Mouse (Mus musculus): ENCODE results near the gene Dnah14. TPM values are rescaled to one million over a fixed set of nuclear protein-coding genes. Genes with fewer than 3 reads are reported as not detected.

Gene Dnah14
- polyA plus RNA-seq, 1 experiment from 2014 or later = 0.89 TPM

Other genes starting within 250 kb of the Dnah14 start
- gene Cnih3, start 223.9 kb upstream of the Dnah14 start, polyA plus RNA-seq (2016; fragmentation: Nextera tagmentation; extraction: Ambion mirVana) = 2.6 and 5.1 TPM in 2 replicates
- gene Ccdc121, start 65.1 kb upstream of the Dnah14 start, polyA plus RNA-seq (2016; fragmentation: Nextera tagmentation; extraction: Ambion mirVana) = not detected in 2 replicates